Mouse (Mus musculus) erythroblast, embryonic 14.5 days (primary cell): ENCODE results near the gene Mtx1. TPM values are rescaled to one million over a fixed set of nuclear protein-coding genes. Genes with fewer than 3 reads are reported as not detected.
A peak's percentile ranks its signal among the peaks of the same experiment; 100 is the strongest.

Experiments used
- H3K27me3 ChIP-seq: 2 replicates; pipeline ENCODE4 v1.6.1; 2012; ENCODE audit warnings: inconsistent platforms; ENCODE audit not compliant: control insufficient read depth
- H3K36me3 ChIP-seq: 2 replicates; pipeline ENCODE4 v1.6.1; 2012; ENCODE audit warnings: mild to moderate bottlenecking, inconsistent platforms; ENCODE audit not compliant: control insufficient read depth
- H3K4me1 ChIP-seq: 2 replicates; pipeline ENCODE4 v1.6.1; 2012; ENCODE audit warnings: inconsistent platforms; ENCODE audit not compliant: control insufficient read depth
- H3K4me3 ChIP-seq: replicated peaks from 2 replicates; pipeline ENCODE3; 2012; ENCODE audit warnings: moderate library complexity, mild to moderate bottlenecking, inconsistent platforms
- H3K9me3 ChIP-seq: 2 replicates; pipeline ENCODE4 v1.6.1; 2012; ENCODE audit warnings: low read length, inconsistent platforms, mixed read lengths; ENCODE audit not compliant: control insufficient read depth
- GATA1 ChIP-seq: IDR thresholded peaks from 2 replicates; pipeline ENCODE4 v1.6.1; 2012; ENCODE audit warnings: low read length, inconsistent platforms, mixed read lengths
- TAL1 ChIP-seq: IDR thresholded peaks from 3 replicates; pipeline ENCODE4 v1.6.1; 2012; ENCODE audit warnings: low read length, inconsistent platforms, mixed read lengths
- polyA plus RNA-seq: library from polyadenylated mRNA; stranded (reverse); fragments of >175 nt; gene quantifications from 2 replicates; pipeline ENCODE4 v1.2.3, GENCODE M21; 2012

The Mtx1 gene
- polyA plus RNA-seq, 1 experiment, result 31.7 TPM

- TF ChIP-seq TAL1, result no peak
- TF ChIP-seq GATA1, result no peak
- no peaks in the 10 kb centered on the region for H3K9me3 ChIP-seq
- H3K4me3 ChIP-seq, result peak overlapping the region; percentile 64
- peaks cover 27% of the 10 kb centered on the region for H3K4me1 ChIP-seq
- H3K27me3 ChIP-seq, result peaks cover 47% of the 10 kb centered on the region
- no peaks in the 10 kb centered on the region for H3K36me3 ChIP-seq
Observed at GRCm38 (mm10) chr3:89159211-89159610, 67.7 kb downstream of the Mtx1 start.

Other genes starting within 250 kb of the Mtx1 start
- gene Rusc1, start 133.8 kb downstream of the Mtx1 start, polyA plus RNA-seq, result 0.34 and 0.49 TPM in 2 replicates
- gene Gm43738, start 126.0 kb downstream of the Mtx1 start, polyA plus RNA-seq, result 0.09 TPM in 1 of 2 replicates, not detected in the other
- 1.1 and 1.3 TPM in 2 replicates for gene Fdps, start 125.1 kb downstream of the Mtx1 start, polyA plus RNA-seq
- gene Pklr, start 90.9 kb downstream of the Mtx1 start, polyA plus RNA-seq, result 50.9 and 55.5 TPM in 2 replicates
- gene Hcn3, start 66.9 kb downstream of the Mtx1 start, polyA plus RNA-seq, result 0.02 TPM in 2 replicates
- 2.4 and 3.0 TPM in 2 replicates for gene Clk2, start 62.3 kb downstream of the Mtx1 start, polyA plus RNA-seq
- gene Scamp3, start 49.6 kb downstream of the Mtx1 start, polyA plus RNA-seq, result 18.8 and 19.5 TPM in 2 replicates
- 0.60 and 0.84 TPM in 2 replicates for gene Fam189b, start 43.9 kb downstream of the Mtx1 start, polyA plus RNA-seq
- 0.40 and 0.57 TPM in 2 replicates for gene Gba, start 24.2 kb downstream of the Mtx1 start, polyA plus RNA-seq
- gene Thbs3, start 11.9 kb downstream of the Mtx1 start, polyA plus RNA-seq, result 0.03 and 0.04 TPM in 2 replicates
- gene Muc1, start 2.0 kb upstream of the Mtx1 start, polyA plus RNA-seq, result not detected in 2 replicates
- gene Krtcap2, start 18.9 kb upstream of the Mtx1 start, polyA plus RNA-seq, result 4.0 and 4.8 TPM in 2 replicates
- 0.02 TPM in 1 of 2 replicates, not detected in the other for gene Trim46, start 19.2 kb upstream of the Mtx1 start, polyA plus RNA-seq
- gene Dpm3, start 32.3 kb upstream of the Mtx1 start, polyA plus RNA-seq, result 25.2 and 26.1 TPM in 2 replicates
- gene Slc50a1, start 43.5 kb upstream of the Mtx1 start, polyA plus RNA-seq, result 0.07 and 0.18 TPM in 2 replicates
- 0.03 and 0.04 TPM in 2 replicates for gene Efna1, start 54.1 kb upstream of the Mtx1 start, polyA plus RNA-seq
- not detected in 2 replicates for gene Efna3, start 95.9 kb upstream of the Mtx1 start, polyA plus RNA-seq
- not detected in 2 replicates for gene Efna4, start 110.9 kb upstream of the Mtx1 start, polyA plus RNA-seq
- gene Adam15, start 122.9 kb upstream of the Mtx1 start, polyA plus RNA-seq, result 0.50 and 0.70 TPM in 2 replicates
- not detected in 2 replicates for gene Dcst2, start 134.9 kb upstream of the Mtx1 start, polyA plus RNA-seq
- 0.10 TPM in 1 of 2 replicates, not detected in the other for gene Dcst1, start 138.2 kb upstream of the Mtx1 start, polyA plus RNA-seq
- 0.38 and 0.46 TPM in 2 replicates for gene Zbtb7b, start 167.7 kb upstream of the Mtx1 start, polyA plus RNA-seq
- gene Lenep, start 175.7 kb upstream of the Mtx1 start, polyA plus RNA-seq, result 0.04 TPM in 1 of 2 replicates, not detected in the other
- gene Flad1, start 184.8 kb upstream of the Mtx1 start, polyA plus RNA-seq, result 1.3 and 1.6 TPM in 2 replicates
- gene Cks1b, start 191.3 kb upstream of the Mtx1 start, polyA plus RNA-seq, result 6.9 and 7.4 TPM in 2 replicates
- gene Shc1, start 191.4 kb upstream of the Mtx1 start, polyA plus RNA-seq, result 11.4 and 12.7 TPM in 2 replicates
- gene Pygo2, start 203.1 kb upstream of the Mtx1 start, polyA plus RNA-seq, result 5.9 TPM in 2 replicates
- 0.13 and 0.21 TPM in 2 replicates for gene Pbxip1, start 209.6 kb upstream of the Mtx1 start, polyA plus RNA-seq
- 1.3 and 1.4 TPM in 2 replicates for gene Pmvk, start 227.5 kb upstream of the Mtx1 start, polyA plus RNA-seq